Mouse (Mus musculus) MEL (cell line): ENCODE measurements around the gene Efcab2.

ENCODE experiments used
- CTCF ChIP-seq, 3 experiments: IDR thresholded peaks in 2 of 3; conservative IDR thresholded peaks in 1 of 3; 2 replicates each; pipeline ENCODE4 v1.5.1; 2011 to 2012; ENCODE audit warnings: low read length in 3 of 3, low read depth in 2 of 3, mild to moderate bottlenecking in 2 of 3, improper control_type of control experiment in 1 of 3, inconsistent platforms in 1 of 3, mixed read lengths in 1 of 3, moderate library complexity in 1 of 3; ENCODE audit not compliant: control insufficient read depth in 1 of 3, insufficient read depth in 1 of 3, poor library complexity in 1 of 3, severe bottlenecking in 1 of 3
- EP300 ChIP-seq, 2 experiments: IDR thresholded peaks; 2 replicates each; pipeline ENCODE4 v1.6.1; 2011; ENCODE audit warnings: improper control_type of control experiment in 2 of 2, low read length in 2 of 2, low read depth in 1 of 2, mild to moderate bottlenecking in 1 of 2
- MAX ChIP-seq: IDR thresholded peaks from 2 replicates; pipeline ENCODE4 v1.6.1; 2011; ENCODE audit warnings: low read length, improper control_type of control experiment
- MEF2A ChIP-seq: IDR thresholded peaks from 2 replicates; pipeline ENCODE4 v1.6.1; 2014; ENCODE audit warnings: low read depth, mild to moderate bottlenecking, inconsistent platforms, low read length, improper control_type of control experiment; ENCODE audit not compliant: poor library complexity, insufficient replicate concordance, severe bottlenecking; ENCODE audit errors: extremely low read depth
- TCF12 ChIP-seq: IDR thresholded peaks from 2 replicates; pipeline ENCODE4 v1.6.1; 2014; ENCODE audit warnings: low read depth, mild to moderate bottlenecking, inconsistent platforms, low read length, improper control_type of control experiment, moderate library complexity

DNA sequence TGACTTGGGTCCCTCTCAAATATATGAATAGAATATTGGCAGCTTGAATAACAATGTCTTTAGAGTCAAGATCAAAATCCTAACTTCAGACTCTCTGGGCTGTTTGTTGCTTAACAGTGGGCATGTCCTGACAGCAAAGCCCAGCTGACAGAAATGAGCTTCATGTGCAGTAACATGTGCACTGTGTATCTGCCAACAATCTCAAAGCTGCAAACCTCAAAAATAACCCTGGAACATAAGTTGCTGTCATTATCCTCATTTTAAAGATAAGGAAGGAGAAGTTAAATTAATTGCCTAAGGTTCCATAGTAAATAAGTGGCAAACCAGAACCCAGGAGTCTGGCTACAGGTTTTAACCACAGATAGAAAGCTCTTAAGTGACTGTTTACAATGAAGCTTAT is 23.7 kb upstream of the Efcab2 start:
- TF ChIP-seq MAX, result peak; percentile 73
- no peak for TF ChIP-seq TCF12
- TF ChIP-seq CTCF (IDR thresholded peaks at IDR 0.05 in 2 of 3, conservative IDR thresholded peaks at IDR 0.05 in 1 of 3; ENCODE audit: control insufficient read depth in 1 of 3, insufficient read depth in 1 of 3, low read depth in 2 of 3, low read length in 3 of 3, poor library complexity in 1 of 3, severe bottlenecking in 1 of 3), result no peak
- TF ChIP-seq EP300 (IDR thresholded peaks at IDR 0.05; ENCODE audit: low read depth in 1 of 2, low read length in 2 of 2), result peak; percentile 60 to 67
- TF ChIP-seq MEF2A, result no peak
